Mouse (Mus musculus) ovary, postnatal 36 days (tissue): ENCODE measurements around the gene Srbd1.

ENCODE experiments used
- DNase-seq: peaks from one replicate; pipeline ENCODE4 v3.0.0; 2022; ENCODE audit warnings: low spot score, mixed read lengths

Gene Srbd1

GRCm38 (mm10) chr17:86145079-86145951, at the start of gene Srbd1:
Gene Srbd1, minus strand, starts transcription at chr17:86145175.
- DNase-seq = peak; percentile 86

GRCm38 (mm10) chr17:86193979-86194378, 49.0 kb upstream of the Srbd1 start:
- no peak for DNase-seq

- no peak for DNase-seq
Measured at GRCm38 (mm10) chr17:86187777-86188176, 42.8 kb upstream of the Srbd1 start.

- DNase-seq = no peak
Measured at GRCm38 (mm10) chr17:86185584-86185983, 40.6 kb upstream of the Srbd1 start.

GRCm38 (mm10) chr17:86184552-86185209, 39.7 kb upstream of the Srbd1 start:
- no peak for DNase-seq

- no peak for DNase-seq
Measured at GRCm38 (mm10) chr17:86183788-86184187, 38.8 kb upstream of the Srbd1 start.

- DNase-seq = no peak
Measured at GRCm38 (mm10) chr17:86176722-86177121, 31.7 kb upstream of the Srbd1 start.

GRCm38 (mm10) chr17:86175516-86175915, 30.5 kb upstream of the Srbd1 start:
- no peak for DNase-seq

GRCm38 (mm10) chr17:86170164-86170958, 25.4 kb upstream of the Srbd1 start:
- DNase-seq = no peak

GRCm38 (mm10) chr17:86169092-86169491, 24.1 kb upstream of the Srbd1 start:
- DNase-seq = no peak

- DNase-seq = peak; percentile 42
Measured at GRCm38 (mm10) chr17:86168231-86168981, 23.4 kb upstream of the Srbd1 start.

GRCm38 (mm10) chr17:86167320-86168230, 22.6 kb upstream of the Srbd1 start, which contains the start of gene Prkce:
Gene Prkce, plus strand, starts transcription at chr17:86167785.
- DNase-seq = peak; percentile 85

- peak; percentile 87 for DNase-seq
Measured at GRCm38 (mm10) chr17:86166567-86167319, 21.8 kb upstream of the Srbd1 start.

- DNase-seq = no peak
Measured at GRCm38 (mm10) chr17:86166051-86166566, 21.1 kb upstream of the Srbd1 start.

GRCm38 (mm10) chr17:86164416-86164815, 19.4 kb upstream of the Srbd1 start:
- no peak for DNase-seq

GRCm38 (mm10) chr17:86162672-86163071, 17.7 kb upstream of the Srbd1 start:
- DNase-seq = no peak

- no peak for DNase-seq
Measured at GRCm38 (mm10) chr17:86156999-86157398, 12.0 kb upstream of the Srbd1 start.

- DNase-seq = peak; percentile 36
Measured at GRCm38 (mm10) chr17:86150867-86151348, 5.9 kb upstream of the Srbd1 start.

GRCm38 (mm10) chr17:86149726-86150125, 4.8 kb upstream of the Srbd1 start:
- DNase-seq = no peak
